Mouse (Mus musculus) testis, adult 2 months (tissue): ENCODE measurements around the gene Gm9789. TPM values are rescaled to one million over a fixed set of nuclear protein-coding genes. Genes with fewer than 3 reads are reported as not detected.
A peak's percentile ranks its signal among the peaks of the same experiment; 100 is the strongest.
"Not testable (repeated sequence)": the region's sequence is repeated elsewhere in the genome, so short reads cannot be mapped to it uniquely, and the experiment has no call there.

Experiments used
- H3K27ac ChIP-seq: fragments of 200-500 bp; 2 replicates; pipeline ENCODE4 v1.5.1; 2012; ENCODE audit warnings: low read depth, low read length; ENCODE audit not compliant: control insufficient read depth, insufficient read depth
- H3K27me3 ChIP-seq: fragments of 200-500 bp; 2 replicates; pipeline ENCODE4 v1.6.1; 2012; ENCODE audit warnings: mild to moderate bottlenecking, low read length, moderate library complexity; ENCODE audit not compliant: control insufficient read depth, insufficient read depth
- H3K36me3 ChIP-seq: fragments of 200-500 bp; 2 replicates; pipeline ENCODE4 v1.6.1; 2012; ENCODE audit warnings: mild to moderate bottlenecking, low read length; ENCODE audit not compliant: control insufficient read depth, insufficient read depth
- H3K4me1 ChIP-seq: fragments of 200-500 bp; 2 replicates; pipeline ENCODE4 v1.6.1; 2012; ENCODE audit warnings: low read length; ENCODE audit not compliant: control insufficient read depth, insufficient read depth
- H3K4me3 ChIP-seq: fragments of 200-500 bp; 2 replicates; pipeline ENCODE4 v1.5.1; 2012; ENCODE audit warnings: low read depth, mild to moderate bottlenecking, low read length, moderate library complexity, mixed read lengths; ENCODE audit not compliant: control insufficient read depth
- CTCF ChIP-seq: fragments of 200-500 bp; IDR thresholded peaks from 2 replicates; pipeline ENCODE4 v1.5.1; 2012; ENCODE audit warnings: low read depth, mild to moderate bottlenecking, inconsistent platforms, low read length, moderate library complexity; ENCODE audit not compliant: control insufficient read depth, insufficient read depth, insufficient replicate concordance
- POLR2A ChIP-seq: fragments of 200-500 bp; IDR thresholded peaks from 2 replicates; pipeline ENCODE4 v1.6.1; 2012; ENCODE audit warnings: low read depth, mild to moderate bottlenecking, inconsistent platforms, low read length, moderate library complexity; ENCODE audit not compliant: control insufficient read depth
- polyA plus RNA-seq: library from polyadenylated mRNA; depleted of rRNA; stranded (reverse); fragments of >200 nt; gene quantifications from 2 replicates; pipeline ENCODE4 v1.2.3, GENCODE M21; 2012; rRNA removed

The Gm9789 gene
- 8.4 and 15.0 TPM in 2 replicates for polyA plus RNA-seq

DNA sequence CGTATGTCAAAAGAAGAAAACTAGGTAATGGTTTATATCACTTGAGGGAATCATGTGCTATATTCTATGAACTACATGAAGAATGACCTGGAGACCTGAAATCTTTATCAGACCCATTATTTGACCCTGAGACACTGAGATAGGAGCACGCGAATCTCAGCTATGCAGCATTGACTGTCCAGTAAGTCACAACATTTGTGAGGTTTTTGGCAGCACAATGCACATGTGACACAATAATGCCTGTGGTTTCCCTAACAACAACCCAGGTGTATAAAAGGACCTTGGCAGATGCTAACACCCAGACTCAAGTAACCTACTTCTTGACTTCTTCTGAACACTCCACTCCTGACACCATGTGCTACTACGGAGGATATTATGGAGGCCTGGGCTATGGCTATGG, at the start of gene Gm9789:
Gene Gm9789, plus strand, starts transcription at position 301 of the 400 bp plus-strand sequence.
- Histone ChIP-seq H3K27ac (no peak within 1 kb of the TSS), H3K27me3 (no peaks in the 10 kb centered on the region), H3K4me1 (no peaks in the 10 kb centered on the region), H3K36me3 (no peaks in the 10 kb centered on the region), H3K4me3 (peak within 1 kb of the TSS; percentile 86)
- TF ChIP-seq POLR2A, result no peak
- TF ChIP-seq CTCF, result no peak

DNA sequence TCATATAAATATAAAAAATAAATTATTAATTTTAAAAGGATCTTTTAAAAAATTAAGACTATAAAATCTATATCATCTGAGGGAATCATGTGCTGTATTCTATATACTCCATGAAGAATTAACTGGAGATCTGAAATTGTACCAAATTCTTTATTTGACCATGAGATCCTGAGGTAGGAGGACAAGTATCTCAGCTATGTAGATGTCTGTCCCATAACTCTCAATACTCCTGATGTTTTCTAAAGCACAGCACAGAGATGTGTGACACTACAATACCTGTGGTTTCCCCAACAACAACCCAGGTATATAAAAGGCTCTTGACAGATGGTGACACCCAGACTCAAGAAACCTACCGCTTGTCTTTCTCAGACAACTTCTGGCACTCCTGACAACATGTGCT, 17.2 kb upstream of the Gm9789 start, which contains the start of gene Gm6358:
Gene Gm6358, plus strand, starts transcription at position 301 of the 400 bp plus-strand sequence.
- no peak for TF ChIP-seq CTCF
- H3K4me1 ChIP-seq, result no peaks in the 10 kb centered on the region
- H3K27ac ChIP-seq, result no peak within 1 kb of the TSS
- H3K27me3 ChIP-seq, result no peaks in the 10 kb centered on the region
- no peaks in the 10 kb centered on the region for H3K36me3 ChIP-seq
- no peak within 1 kb of the TSS for H3K4me3 ChIP-seq

DNA sequence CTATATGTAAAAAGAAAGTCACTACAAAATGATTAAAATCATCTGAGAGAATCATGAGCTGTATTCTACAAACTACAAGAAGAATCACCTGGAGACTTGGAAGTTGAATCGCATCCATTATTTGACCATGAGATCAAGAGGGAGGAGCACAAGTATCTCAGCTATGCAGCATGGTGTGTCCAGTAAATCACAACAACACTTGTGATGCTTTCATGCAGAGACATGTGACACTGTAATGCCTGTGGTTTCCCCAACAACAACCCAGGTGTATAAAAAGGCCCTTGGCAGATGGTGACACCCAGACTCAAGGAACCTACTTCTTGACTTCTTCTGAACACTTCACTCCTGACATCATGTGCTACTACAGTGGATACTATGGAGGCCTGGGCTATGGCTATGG, 7.0 kb upstream of the Gm9789 start, which contains the start of gene Gm10061:
Gene Gm10061, plus strand, starts transcription at position 301 of the 400 bp plus-strand sequence.
- TF ChIP-seq CTCF (no peak), POLR2A (no peak)
- H3K36me3 ChIP-seq, result no peaks in the 10 kb centered on the region

DNA sequence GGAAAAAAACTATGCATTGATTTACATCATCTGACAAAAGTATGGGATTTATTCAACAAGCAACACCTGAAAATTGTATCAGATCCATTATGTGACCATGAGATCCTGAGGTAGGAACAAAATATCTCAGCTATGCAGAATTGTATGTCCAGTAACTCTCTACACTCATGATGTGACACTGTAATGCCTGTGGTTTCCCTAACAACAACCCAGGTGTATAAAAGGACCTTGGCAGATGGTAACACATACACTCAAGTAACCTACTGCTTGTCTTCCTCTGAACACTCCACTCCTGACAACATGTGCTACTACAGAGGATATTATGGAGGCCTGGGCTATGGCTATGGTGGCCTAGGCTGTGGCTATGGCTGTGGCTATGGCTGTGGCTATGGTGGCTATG, 11.4 kb downstream of the Gm9789 start, which contains the start of gene Gm7735:
Gene Gm7735, plus strand, starts transcription at position 301 of the 400 bp plus-strand sequence.
- H3K4me3 ChIP-seq, H3K27ac ChIP-seq, H3K4me1 ChIP-seq, H3K36me3 ChIP-seq, H3K27me3 ChIP-seq: not testable (repeated sequence)

More for the DNA sequence above, 7.0 kb upstream of the Gm9789 start, which contains the start of gene Gm10061:
- Histone ChIP-seq H3K4me3 (no peak within 1 kb of the TSS), H3K27ac (no peak within 1 kb of the TSS), H3K4me1 (no peaks in the 10 kb centered on the region), H3K27me3 (no peaks in the 10 kb centered on the region)

DNA sequence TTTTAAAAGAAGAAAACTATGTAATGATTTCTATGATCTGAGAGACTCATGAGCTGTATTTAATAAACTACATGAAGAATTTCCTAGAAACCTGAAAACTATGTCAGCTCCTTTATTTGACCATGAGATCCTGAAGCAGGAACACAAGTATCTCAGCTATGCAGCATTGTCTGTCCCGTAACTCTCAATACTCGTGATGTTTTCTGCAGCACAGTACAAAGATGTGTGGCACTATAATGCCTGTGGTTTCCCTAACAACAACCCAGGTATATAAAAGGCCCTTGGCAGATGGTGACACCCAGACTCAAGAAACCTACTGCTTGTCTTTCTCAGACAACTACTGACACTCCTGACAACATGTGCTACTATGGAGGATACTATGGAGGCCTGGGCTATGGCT, 16.7 kb downstream of the Gm9789 start, which contains the start of gene 1110057P08Rik:
Gene 1110057P08Rik, plus strand, starts transcription at position 301 of the 400 bp plus-strand sequence.
- TF ChIP-seq CTCF (no peak), POLR2A (no peak)
- Histone ChIP-seq H3K36me3 (no peaks in the 10 kb centered on the region), H3K27me3 (no peaks in the 10 kb centered on the region), H3K4me3 (no peak within 1 kb of the TSS), H3K4me1 (no peaks in the 10 kb centered on the region), H3K27ac (no peak within 1 kb of the TSS)

DNA sequence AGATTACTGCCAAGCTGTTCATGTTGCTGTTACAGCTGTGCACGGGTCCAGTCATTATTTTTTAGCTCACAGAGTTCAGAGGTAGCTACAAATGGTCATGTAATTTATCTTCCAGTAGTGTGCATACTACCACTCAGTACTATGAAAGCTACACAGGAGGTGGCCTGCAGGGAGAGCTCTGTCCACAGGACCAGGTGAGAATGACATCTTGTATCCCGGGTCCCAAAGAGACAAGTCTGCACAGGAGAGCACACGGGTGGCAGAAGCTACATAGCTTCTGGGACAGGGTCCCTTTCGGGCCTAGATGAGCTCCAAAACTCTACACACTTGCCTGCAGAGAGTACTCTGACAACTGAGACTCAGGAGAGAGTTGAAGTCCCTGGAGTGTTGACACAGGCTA, 30.9 kb downstream of the Gm9789 start:
- Histone ChIP-seq H3K4me1 (no peaks in the 10 kb centered on the region), H3K4me3 (no peak overlapping the region), H3K27me3 (no peaks in the 10 kb centered on the region), H3K36me3 (no peaks in the 10 kb centered on the region), H3K27ac (no peak overlapping the region)
- no peak for TF ChIP-seq POLR2A
- TF ChIP-seq CTCF, result no peak

DNA sequence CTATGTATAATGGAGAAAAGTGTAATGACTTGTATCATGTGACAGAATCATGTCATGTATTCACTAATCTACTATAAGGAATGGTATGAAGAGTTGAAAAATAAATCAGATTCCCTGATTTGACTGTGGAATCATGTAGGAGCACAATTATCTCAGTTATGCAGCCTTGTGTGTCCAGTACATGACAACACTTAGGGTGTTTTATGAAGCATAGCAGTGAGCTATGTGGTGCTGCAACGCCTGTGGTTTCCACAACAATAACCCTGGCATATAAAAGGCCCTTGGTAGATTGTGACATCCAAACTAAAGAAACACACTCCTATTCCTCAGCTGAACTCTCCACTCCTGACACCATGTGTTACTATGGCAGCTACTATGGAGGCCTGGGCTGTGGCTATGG, 47.8 kb downstream of the Gm9789 start, which contains the start of gene Krtap20-2:
Gene Krtap20-2, plus strand, starts transcription at position 301 of the 400 bp plus-strand sequence.
- no peaks in the 10 kb centered on the region for H3K4me1 ChIP-seq
- no peaks in the 10 kb centered on the region for H3K27me3 ChIP-seq
- no peak within 1 kb of the TSS for H3K4me3 ChIP-seq
- TF ChIP-seq CTCF (no peak), POLR2A (no peak)
- H3K36me3 ChIP-seq, result no peaks in the 10 kb centered on the region
- H3K27ac ChIP-seq, result no peak within 1 kb of the TSS

Other genes with a start within 250 kb of the Gm9789 start
- not detected in 2 replicates for gene Krtap19-9b, start 225.7 kb upstream of the Gm9789 start, polyA plus RNA-seq
- not detected in 2 replicates for gene Krtap16-3, start 195.1 kb upstream of the Gm9789 start, polyA plus RNA-seq
- not detected in 2 replicates for gene Krtap22-2, start 147.2 kb upstream of the Gm9789 start, polyA plus RNA-seq
- gene Gm10229, start 142.7 kb upstream of the Gm9789 start, polyA plus RNA-seq, result not detected in 2 replicates
- gene Krtap6-1, start 126.3 kb upstream of the Gm9789 start, polyA plus RNA-seq, result not detected in 2 replicates
- not detected in 2 replicates for gene Gm10228, start 116.5 kb upstream of the Gm9789 start, polyA plus RNA-seq
- not detected in 2 replicates for gene Krtap6-5, start 110.1 kb upstream of the Gm9789 start, polyA plus RNA-seq
- 0.99 and 1.1 TPM in 2 replicates for gene 1110025L11Rik, start 94.0 kb upstream of the Gm9789 start, polyA plus RNA-seq
- not detected in 2 replicates for gene Krtap6-3, start 73.9 kb upstream of the Gm9789 start, polyA plus RNA-seq
- not detected in 2 replicates for gene Gm6358, start 17.1 kb upstream of the Gm9789 start, polyA plus RNA-seq
- gene Gm10061, start 6.9 kb upstream of the Gm9789 start, polyA plus RNA-seq, result not detected in 2 replicates
- gene Gm7735, start 11.5 kb downstream of the Gm9789 start, polyA plus RNA-seq, result not detected in 2 replicates
- not detected in 2 replicates for gene 1110057P08Rik, start 16.8 kb downstream of the Gm9789 start, polyA plus RNA-seq
- not detected in 2 replicates for gene Krtap20-2, start 47.9 kb downstream of the Gm9789 start, polyA plus RNA-seq
- not detected in 2 replicates for gene Krtap21-1, start 245.9 kb downstream of the Gm9789 start, polyA plus RNA-seq